Mouse (Mus musculus) forebrain, embryonic 10.5 days (tissue): ENCODE data around the gene Tsga13. TPM values are rescaled to one million over a fixed set of nuclear protein-coding genes. Genes with fewer than 3 reads are reported as not detected.

Experiments
- polyA plus RNA-seq: library from polyadenylated mRNA; unstranded; fragments of >200 nt; fragmentation: Nextera tagmentation; extraction: Ambion mirVana; gene quantifications from 2 replicates; pipeline ENCODE4 v1.2.1, GENCODE M21; 2016

Tsga13 gene
- polyA plus RNA-seq, 1 experiment from 2014 or later = 0.17 TPM

Other genes starting within 250 kb of the Tsga13 start
- 15.9 and 22.1 TPM in 2 replicates for gene Cep41, start 221.8 kb downstream of the Tsga13 start, polyA plus RNA-seq
- gene Mest, start 192.0 kb downstream of the Tsga13 start, polyA plus RNA-seq = 2,195 and 2,268 TPM in 2 replicates
- gene Copg2, start 18.8 kb downstream of the Tsga13 start, polyA plus RNA-seq = 29.7 and 31.0 TPM in 2 replicates
- gene Klf14, start 43.5 kb upstream of the Tsga13 start, polyA plus RNA-seq = 0.51 and 0.54 TPM in 2 replicates